Mouse (Mus musculus) left cerebral cortex, adult 2 months (tissue): Measurements from ENCODE around the gene Clec11a. TPM values are rescaled to one million over a fixed set of nuclear protein-coding genes. Genes with fewer than 3 reads are reported as not detected.

Source experiments
- DNase-seq, 2 experiments: peaks; one replicate each; pipeline ENCODE4 v3.0.0; 2021 to 2022; ENCODE audit warnings: low spot score in 2 of 2, mixed read lengths in 1 of 2; ENCODE audit errors: extremely low spot score in 1 of 2
- H3K27ac ChIP-seq: fragments of 200-600 bp; 2 replicates; pipeline ENCODE4 v1.8.1; 2022
- H3K4me3 ChIP-seq: fragments of 200-600 bp; 2 replicates; pipeline ENCODE4 v1.8.1; 2022
- CTCF ChIP-seq: fragments of 200-600 bp; IDR thresholded peaks from 2 replicates; pipeline ENCODE4 v1.8.1; 2022; ENCODE audit warnings: antibody characterized with exemption, mild to moderate bottlenecking, moderate library complexity
- intact Hi-C: fragments of 180-260 bp; cut with DNase I; formaldehyde crosslinking; loops from one replicate; pipeline ENCODE4 v1.15.1; 2025
- total RNA-seq, 2 experiments: library from RNA; stranded (reverse); gene quantifications; 2 replicates each; pipeline ENCODE4 v1.2.3; 2021

Gene Clec11a
- total RNA-seq, 2 experiments from 2014 or later = 4.3 TPM

DNA sequence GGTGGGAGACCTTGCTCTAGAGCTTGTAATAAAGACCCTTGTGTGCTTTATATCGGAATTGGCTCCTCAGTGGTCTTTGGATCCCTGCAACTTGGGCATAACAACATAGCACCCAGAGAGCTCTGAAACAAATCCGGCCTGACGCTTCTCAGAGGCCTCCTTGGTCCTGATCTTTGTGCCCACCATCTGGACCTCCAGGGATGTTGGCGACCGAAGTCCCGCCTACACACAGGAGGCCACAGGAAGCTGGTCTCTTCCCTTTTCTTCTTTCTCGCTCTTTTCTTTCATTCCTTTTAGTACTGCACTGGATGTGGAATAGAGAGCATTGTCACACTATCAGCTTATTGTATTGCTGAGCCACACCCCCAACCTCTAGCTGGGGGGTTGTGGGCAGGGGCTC is 33.3 kb downstream of the Clec11a start:
- DNase-seq = no peak
- intact Hi-C loops = no loop called here
- Histone ChIP-seq H3K4me3 (no peak overlapping the region), H3K27ac (no peak overlapping the region)
- TF ChIP-seq CTCF = no peak

DNA sequence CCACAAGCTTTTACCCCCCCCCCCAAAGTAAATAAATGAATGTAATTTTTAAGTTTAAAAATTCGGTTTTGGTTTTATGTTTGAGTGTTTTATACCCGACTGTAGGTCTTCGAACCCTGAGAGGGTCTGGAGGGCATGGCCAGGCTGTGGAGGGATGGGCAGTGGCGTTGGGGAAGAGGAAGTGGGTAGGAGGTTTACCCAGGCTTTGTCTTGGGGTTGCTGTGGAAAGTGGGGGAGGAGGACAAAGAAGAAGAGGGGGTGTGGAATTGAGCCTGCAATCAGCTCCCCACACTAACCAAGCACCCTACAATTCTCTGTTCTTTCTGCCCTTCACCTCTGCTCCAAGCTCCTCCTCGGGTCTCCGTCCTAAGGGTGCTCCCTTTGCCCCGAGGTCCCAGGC is 34.2 kb downstream of the Clec11a start:
- Histone ChIP-seq H3K4me3 (no peak overlapping the region), H3K27ac (no peak overlapping the region)
- intact Hi-C loops = no loop called here
- DNase-seq = no peak
- TF ChIP-seq CTCF = no peak

DNA sequence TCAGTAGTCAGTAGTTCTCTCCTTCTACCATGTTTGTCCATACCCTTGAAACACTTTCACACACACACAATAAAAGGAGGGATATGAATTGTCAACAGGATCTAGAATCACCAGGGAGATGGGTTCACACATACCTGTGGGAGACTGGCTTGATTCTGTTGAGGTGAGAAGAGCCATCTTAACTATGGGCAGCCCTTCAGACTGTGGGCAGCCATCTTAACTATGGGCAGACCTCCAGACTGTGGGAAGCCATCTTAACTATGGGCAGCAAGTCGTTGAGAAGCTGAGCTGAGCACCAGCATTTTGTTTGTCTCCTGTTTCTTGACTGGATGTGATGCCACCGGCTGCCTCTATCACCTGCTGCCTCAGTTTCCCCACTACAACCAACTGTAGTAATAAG is 35.4 kb downstream of the Clec11a start:
- intact Hi-C loops = no loop called here

GRCm38 (mm10) chr7:44269397-44269796 is 37.3 kb downstream of the Clec11a start:
- intact Hi-C loops = no loop called here
- no peak for TF ChIP-seq CTCF
- DNase-seq = no peak
- Histone ChIP-seq H3K4me3 (no peak overlapping the region), H3K27ac (no peak overlapping the region)

More for the DNA sequence above, 35.4 kb downstream of the Clec11a start:
- H3K27ac ChIP-seq = no peak overlapping the region
- no peak for DNase-seq
- H3K4me3 ChIP-seq = no peak overlapping the region
- no peak for TF ChIP-seq CTCF

DNA sequence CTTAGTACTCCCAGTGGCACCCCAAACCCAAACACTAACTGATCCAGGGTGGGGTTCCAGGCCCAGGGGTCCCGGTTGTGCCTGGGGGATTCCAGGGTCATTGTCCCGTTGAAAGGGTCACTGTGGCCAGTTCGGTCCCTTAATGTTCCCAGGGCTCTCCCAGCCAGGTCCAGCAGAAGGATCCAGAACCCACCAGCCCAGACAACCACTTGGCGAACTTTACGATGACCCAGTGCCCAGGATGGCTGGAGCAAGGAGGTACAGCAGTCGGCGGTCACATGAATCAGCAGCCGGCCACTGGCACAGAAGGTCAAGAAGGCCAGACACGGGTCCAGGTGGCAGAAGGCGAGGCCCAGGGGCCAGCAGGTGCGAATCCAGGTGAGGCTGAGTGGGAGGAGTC is 38.6 kb downstream of the Clec11a start:
- no peak for TF ChIP-seq CTCF
- intact Hi-C loops = no loop called here

DNA sequence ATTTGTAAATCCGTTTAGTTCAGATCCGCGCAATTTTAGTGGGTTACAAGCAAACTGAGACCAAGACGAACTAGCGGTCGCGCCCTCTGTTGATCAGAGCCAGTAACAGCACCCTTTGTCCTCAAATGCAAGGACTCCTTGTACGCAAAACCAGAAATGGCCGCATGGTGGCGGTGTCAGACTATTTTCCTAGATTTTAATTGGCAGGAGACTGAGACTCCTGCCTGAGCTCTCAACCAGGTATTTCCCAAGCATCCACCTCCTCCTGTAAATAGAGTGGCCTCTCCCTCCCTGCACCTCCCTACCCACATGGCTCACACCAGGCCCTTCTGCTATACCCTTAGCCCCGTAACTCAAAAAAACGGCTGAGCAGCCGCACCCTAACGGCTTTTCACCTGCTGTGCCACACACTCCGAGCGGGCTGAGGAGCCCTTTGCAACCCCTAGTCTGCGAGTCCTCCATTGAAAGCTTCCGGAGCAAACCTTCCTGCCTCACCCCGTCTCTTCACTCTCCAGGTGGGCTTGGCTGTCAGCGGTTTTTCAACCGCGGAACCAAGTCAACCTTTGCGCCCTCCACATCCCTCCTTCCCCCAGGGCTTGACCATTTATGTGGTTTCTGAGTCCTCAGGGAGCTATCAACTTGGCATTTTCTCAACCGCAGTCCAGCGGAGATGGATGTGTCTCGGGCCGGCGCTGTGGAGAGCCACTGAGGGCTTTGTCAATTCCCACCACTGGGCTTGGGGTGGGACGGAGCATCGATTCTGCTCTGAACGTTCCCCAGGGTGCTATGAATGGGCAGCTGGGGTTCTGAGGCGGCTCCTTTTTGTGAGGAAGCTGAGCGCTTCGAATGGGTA is 43.7 kb downstream of the Clec11a start:
- intact Hi-C loops = loop anchor here (1.0 to 2.0 kb wide), 4 partner anchors 42 to 298 kb away; no protein-coding TSS in a partner anchor
- peak overlapping the region; percentile 49 for H3K4me3 ChIP-seq
- peak; percentile 93 to 98 for DNase-seq
- H3K27ac ChIP-seq = no peak overlapping the region
- peak; percentile 98 for TF ChIP-seq CTCF

More for the DNA sequence above, 38.6 kb downstream of the Clec11a start:
- H3K27ac ChIP-seq = no peak overlapping the region
- no peak overlapping the region for H3K4me3 ChIP-seq
- DNase-seq = no peak

DNA sequence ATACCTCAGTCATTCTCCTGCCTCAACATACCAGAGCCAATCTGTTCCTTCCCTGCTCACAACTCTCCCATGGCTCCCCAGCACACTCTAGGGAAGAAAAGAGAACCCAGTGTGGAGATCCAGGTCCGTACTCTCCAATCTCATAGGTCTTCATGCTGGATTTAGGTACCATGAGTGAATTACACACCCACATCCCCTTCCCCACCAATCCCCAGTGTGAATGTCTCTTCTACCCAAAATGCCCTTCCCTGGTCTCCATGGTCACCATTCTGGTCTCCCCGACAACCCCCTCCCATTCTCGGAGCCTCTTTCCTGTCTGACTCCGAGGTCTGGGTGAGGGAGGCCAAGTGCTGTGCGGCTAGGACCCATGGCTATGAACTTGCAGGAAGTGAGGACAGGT is 45.6 kb downstream of the Clec11a start, which contains the start of gene Gm15517:
TSS of gene Gm15517 (plus strand) at position 301 of the 400 bp plus-strand sequence.
- intact Hi-C loops = no loop called here
- Histone ChIP-seq H3K27ac (no peak within 1 kb of the TSS), H3K4me3 (no peak within 1 kb of the TSS)
- no peak for TF ChIP-seq CTCF
- no peak for DNase-seq

DNA sequence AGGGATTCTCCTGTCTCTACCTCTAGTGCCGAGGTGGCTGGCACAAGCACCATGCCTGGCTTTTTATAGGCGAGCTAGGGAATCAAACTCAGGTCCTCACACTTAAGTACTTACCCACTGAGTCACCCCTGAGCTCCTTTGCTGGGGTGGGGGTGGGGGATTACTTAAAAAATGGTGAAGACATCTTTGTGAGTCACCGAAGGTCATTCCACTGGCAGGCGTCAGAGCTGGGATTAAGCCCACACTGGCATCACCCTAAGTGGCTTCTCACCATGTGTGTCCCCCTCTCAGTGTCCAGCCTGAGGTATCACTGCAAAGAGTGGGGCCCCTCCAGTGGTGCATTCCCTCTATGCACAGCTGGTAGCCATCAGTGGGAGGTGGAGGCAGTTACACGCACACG is 46.3 kb downstream of the Clec11a start:
- TF ChIP-seq CTCF = no peak
- DNase-seq = no peak
- Histone ChIP-seq H3K27ac (no peak overlapping the region), H3K4me3 (no peak overlapping the region)
- intact Hi-C loops = no loop called here

DNA sequence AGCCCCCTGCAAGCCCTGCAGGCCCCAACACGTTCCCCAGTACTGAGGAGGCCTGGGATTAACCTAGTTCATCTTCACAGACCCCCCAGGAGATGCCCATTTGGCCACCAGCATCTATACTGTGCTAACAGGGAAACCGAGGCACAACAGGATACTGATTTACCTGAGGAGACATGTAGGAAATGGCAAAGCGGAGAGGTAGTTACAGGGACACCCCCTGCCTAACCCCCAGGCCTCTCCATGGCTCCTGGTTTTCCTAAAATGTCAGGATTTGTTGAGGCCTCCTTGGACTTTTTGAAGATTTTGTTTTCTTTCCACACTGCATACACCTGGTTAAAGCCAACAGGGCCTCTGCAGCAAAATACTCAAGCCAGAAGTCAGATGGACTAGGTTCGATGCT is 49.4 kb downstream of the Clec11a start, which contains the start of gene Acp4:
TSS of gene Acp4 (minus strand) at position 101 of the 400 bp plus-strand sequence.
- Histone ChIP-seq H3K4me3 (no peak within 1 kb of the TSS), H3K27ac (no peak within 1 kb of the TSS)
- no peak for TF ChIP-seq CTCF
- no peak for DNase-seq
- intact Hi-C loops = no loop called here

DNA sequence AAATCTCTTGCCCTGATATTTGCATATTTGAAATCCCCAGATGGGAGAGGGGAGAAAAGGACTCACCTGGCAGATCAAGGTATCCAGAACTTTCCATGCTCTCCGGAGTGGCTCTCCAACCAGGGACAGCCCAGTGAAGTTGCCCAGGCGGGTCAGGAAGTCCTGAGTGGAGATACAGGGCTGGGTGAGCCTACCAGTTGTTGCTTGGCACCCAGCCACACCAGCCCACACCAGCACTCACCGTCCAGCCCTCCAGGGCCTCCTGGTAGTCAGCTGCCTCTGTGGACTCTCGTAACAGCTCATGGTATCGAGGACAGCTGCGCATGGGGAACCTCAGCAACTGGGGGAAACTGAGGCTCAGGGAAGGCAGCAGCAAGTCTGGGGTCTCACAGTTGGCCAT is 51.8 kb downstream of the Clec11a start:
- DNase-seq = no peak
- no peak for TF ChIP-seq CTCF
- intact Hi-C loops = no loop called here
- no peak overlapping the region for H3K27ac ChIP-seq
- H3K4me3 ChIP-seq = no peak overlapping the region

DNA sequence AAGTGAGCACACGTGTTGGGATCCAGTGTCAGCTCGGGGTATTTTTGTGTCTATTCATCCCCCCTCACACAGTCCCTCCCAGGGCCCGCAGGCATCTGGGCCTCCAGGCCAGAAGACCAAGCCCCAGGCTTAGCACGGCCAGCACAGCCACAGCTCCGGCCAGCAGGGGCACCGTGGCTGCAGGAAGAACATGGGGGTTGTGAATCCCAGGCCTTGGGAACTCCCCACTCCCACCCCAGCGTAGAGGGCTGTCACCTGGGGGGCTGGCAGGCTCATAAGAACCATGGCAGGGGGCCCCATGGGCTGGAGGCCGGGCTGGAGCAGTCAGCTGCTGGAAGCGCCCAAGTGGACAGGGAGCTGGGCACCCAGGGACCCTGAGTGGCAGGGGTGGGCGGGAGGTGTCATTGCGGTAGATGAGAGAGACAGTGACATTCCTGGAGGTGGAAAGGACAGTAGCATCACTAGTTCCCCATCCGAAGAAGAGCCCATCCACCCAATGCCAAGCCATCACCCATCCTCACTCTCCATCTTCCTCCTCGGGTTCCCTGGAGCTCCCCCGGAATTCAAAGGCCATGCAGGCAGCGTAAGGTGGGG is 53.6 kb downstream of the Clec11a start:
- H3K4me3 ChIP-seq = no peak overlapping the region
- DNase-seq = no peak
- TF ChIP-seq CTCF = no peak
- intact Hi-C loops = no loop called here
- no peak overlapping the region for H3K27ac ChIP-seq

Other genes with a start within 250 kb of the Clec11a start
- gene Klk1b21, start 204.6 kb downstream of the Clec11a start, total RNA-seq = not detected
- not detected for gene Klk1b22, start 194.2 kb downstream of the Clec11a start, total RNA-seq
- not detected for gene Klk1b16, start 170.1 kb downstream of the Clec11a start, total RNA-seq
- gene Klk1b24, start 118.7 kb downstream of the Clec11a start, total RNA-seq = not detected
- gene Klk1b3, start 108.7 kb downstream of the Clec11a start, total RNA-seq = not detected
- gene Klk1b4, start 99.5 kb downstream of the Clec11a start, total RNA-seq = not detected
- not detected for gene Klk1b5, start 91.0 kb downstream of the Clec11a start, total RNA-seq
- gene Klk1, start 81.5 kb downstream of the Clec11a start, total RNA-seq = not detected
- not detected for gene Gm36864, start 70.7 kb downstream of the Clec11a start, total RNA-seq
- 1 to 10 TPM; 1.2 to 1.3 TPM for gene 1700028J19Rik, start 60.2 kb downstream of the Clec11a start, total RNA-seq
- gene 2410002F23Rik, start 60.2 kb downstream of the Clec11a start, total RNA-seq = 10 to 100 TPM; 70.1 to 80.9 TPM
- gene Acp4, start 49.5 kb downstream of the Clec11a start, total RNA-seq = not detected
- not detected for gene Gm15517, start 45.5 kb downstream of the Clec11a start, total RNA-seq
- 100 to 1,000 TPM; 637 to 705 TPM for gene Shank1, start 3.4 kb upstream of the Clec11a start, total RNA-seq
- 10 to 100 TPM; 59.5 to 63.7 TPM for gene Syt3, start 77.2 kb upstream of the Clec11a start, total RNA-seq
- 1 to 10 TPM; 1.5 to 2.7 TPM for gene 1700008O03Rik, start 78.9 kb upstream of the Clec11a start, total RNA-seq
- gene Lrrc4b, start 122.1 kb upstream of the Clec11a start, total RNA-seq = 100 to 1,000 TPM; 278 to 294 TPM
- 10 to 100 TPM in 1 of 2 experiments, 1 to 10 TPM in 1; 9.8 to 10.0 TPM for gene Aspdh, start 158.5 kb upstream of the Clec11a start, total RNA-seq
- 10 to 100 TPM; 72.3 to 86.6 TPM for gene Josd2, start 161.1 kb upstream of the Clec11a start, total RNA-seq
- 100 to 1,000 TPM; 192 to 201 TPM for gene Emc10, start 189.6 kb upstream of the Clec11a start, total RNA-seq
- gene Fam71e1, start 189.7 kb upstream of the Clec11a start, total RNA-seq = 10 to 100 TPM; 15.5 to 21.0 TPM
- gene Mybpc2, start 217.8 kb upstream of the Clec11a start, total RNA-seq = under 1 TPM in 1 of 2 experiments, not detected in 1; 0.29 TPM
- under 1 TPM in 1 of 2 experiments, not detected in 1; 0.20 TPM for gene Spib, start 225.2 kb upstream of the Clec11a start, total RNA-seq
- 1 to 10 TPM; 8.8 to 9.4 TPM for gene Pold1, start 241.9 kb upstream of the Clec11a start, total RNA-seq
- gene Nr1h2, start 247.0 kb upstream of the Clec11a start, total RNA-seq = 10 to 100 TPM; 78.4 to 82.5 TPM